Mouse (Mus musculus): ENCODE measurements at regions not wholly inside any gene's neighbourhood (a gene's known extent, or its start where the extent isn't known, plus 50 kb on each side); places are given as distances from the start of the nearest gene placed in this dataset.
"Not testable (repeated sequence)": the region's sequence is repeated elsewhere in the genome, so short reads cannot be mapped to it uniquely, and the experiment has no call there.

DNA sequence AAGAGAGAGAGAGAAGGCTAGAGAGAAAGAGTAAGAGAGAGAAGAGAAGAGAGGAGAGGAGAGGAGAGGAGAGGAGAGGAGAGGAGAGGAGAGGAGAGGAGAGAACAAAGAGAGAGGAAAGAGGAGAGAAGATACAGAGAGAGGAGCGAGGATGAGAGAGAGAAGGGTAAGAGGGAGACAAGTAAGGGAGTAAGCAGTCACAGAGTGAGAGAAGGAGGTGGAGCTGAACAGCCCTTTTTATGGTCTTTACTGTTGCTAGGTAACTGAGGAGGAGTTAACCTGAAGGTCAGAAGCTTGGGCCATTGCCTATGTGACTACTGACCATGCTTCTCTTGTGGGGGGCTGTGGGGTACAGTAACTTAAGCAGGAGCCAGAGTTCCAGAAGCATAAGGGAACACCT, 430.2 kb downstream of the 1190002N15Rik start:
- not testable (repeated sequence) for TF ChIP-seq CTCF, EP300 (IDR thresholded peaks at IDR 0.05; ENCODE audit: low read depth)
